Mouse (Mus musculus): ENCODE measurements around the gene Rps15. TPM values are rescaled to one million over a fixed set of nuclear protein-coding genes. Genes with fewer than 3 reads are reported as not detected.
A peak's percentile ranks its signal among the peaks of the same experiment; 100 is the strongest.

Gene Rps15
- polyA plus RNA-seq, 1 experiment from 2014 or later, result 886 TPM

GRCm38 (mm10) chr10:80296824-80297223, 4.6 kb downstream of the Rps15 start:
- Histone ChIP-seq H3K9ac (replicated peaks; ENCODE audit: low read length) (no peak overlapping the region), H3K9me3 (replicated peaks; ENCODE audit: control insufficient read depth, low read length) (no peaks in the 10 kb centered on the region), H3K4me2 (ENCODE audit: low read depth, low read length) (no peak overlapping the region), H3K4me3 (ENCODE audit: low read depth, low read length) (no peak overlapping the region), H3K27ac (replicated peaks; ENCODE audit: low read depth, low read length) (no peak overlapping the region), H3K4me1 (ENCODE audit: control insufficient read depth, insufficient read depth, low read length) (peaks cover 3% of the 10 kb centered on the region; the same call in 1 of the 2 replicates), H3K27me3 (ENCODE audit: control insufficient read depth, insufficient read depth, low read length) (peaks cover 35% of the 10 kb centered on the region), H3K36me3 (replicated peaks; ENCODE audit: control insufficient read depth, insufficient read depth, low read depth, low read length) (peaks cover 5% of the 10 kb centered on the region; the same call in 1 of the 2 replicates)
- DNase-seq (ENCODE audit: low spot score), result no peak
- no peak for ATAC-seq (replicated peaks; ENCODE audit: insufficient number of reproducible peaks, low FRiP score, low TSS enrichment, low read depth)
- 70% methylated on average over 5 of the region's 5 CpGs for WGBS

GRCm38 (mm10) chr10:80297526-80298133, 5.4 kb downstream of the Rps15 start:
- peaks cover 3% of the 10 kb centered on the region; the same call in 1 of the 2 replicates for H3K4me1 ChIP-seq (ENCODE audit: control insufficient read depth, insufficient read depth, low read length)
- no peak overlapping the region for H3K4me3 ChIP-seq (ENCODE audit: low read depth, low read length)
- H3K27me3 ChIP-seq (ENCODE audit: control insufficient read depth, insufficient read depth, low read length), result peaks cover 35% of the 10 kb centered on the region
- DNase-seq (ENCODE audit: low spot score) (no peak), ATAC-seq (replicated peaks; ENCODE audit: insufficient number of reproducible peaks, low FRiP score, low TSS enrichment, low read depth) (no peak)
- WGBS, result 70% methylated on average over 8 of the region's 8 CpGs
- H3K9ac ChIP-seq (replicated peaks; ENCODE audit: low read length), result no peak overlapping the region
- H3K4me2 ChIP-seq (ENCODE audit: low read depth, low read length), result no peak overlapping the region
- H3K9me3 ChIP-seq (replicated peaks; ENCODE audit: control insufficient read depth, low read length), result no peaks in the 10 kb centered on the region
- H3K27ac ChIP-seq (replicated peaks; ENCODE audit: low read depth, low read length), result no peak overlapping the region
- peaks cover 5% of the 10 kb centered on the region; the same call in 1 of the 2 replicates for H3K36me3 ChIP-seq (replicated peaks; ENCODE audit: control insufficient read depth, insufficient read depth, low read depth, low read length)

GRCm38 (mm10) chr10:80298571-80299281, 6.5 kb downstream of the Rps15 start:
- Histone ChIP-seq H3K4me3 (ENCODE audit: low read depth, low read length) (peak overlapping the region; percentile 43), H3K36me3 (replicated peaks; ENCODE audit: control insufficient read depth, insufficient read depth, low read depth, low read length) (peaks cover 2% of the 10 kb centered on the region; the same call in 1 of the 2 replicates), H3K9ac (replicated peaks; ENCODE audit: low read length) (peak overlapping the region; percentile 70), H3K27ac (replicated peaks; ENCODE audit: low read depth, low read length) (peak overlapping the region; percentile 61; the same call in 1 of the 2 replicates), H3K9me3 (replicated peaks; ENCODE audit: control insufficient read depth, low read length) (no peaks in the 10 kb centered on the region), H3K4me2 (ENCODE audit: low read depth, low read length) (peak overlapping the region; percentile 43), H3K27me3 (ENCODE audit: control insufficient read depth, insufficient read depth, low read length) (peaks cover 35% of the 10 kb centered on the region), H3K4me1 (ENCODE audit: control insufficient read depth, insufficient read depth, low read length) (no peaks in the 10 kb centered on the region; the same call in 1 of the 2 replicates)
- DNase-seq (ENCODE audit: low spot score) (peak; percentile 89), ATAC-seq (replicated peaks; ENCODE audit: insufficient number of reproducible peaks, low FRiP score, low TSS enrichment, low read depth) (peak; percentile 76)
- WGBS, result 4% methylated on average over 26 of the region's 26 CpGs

- 6% methylated on average over 15 of the region's 15 CpGs for WGBS
- H3K27ac ChIP-seq (replicated peaks; ENCODE audit: low read depth, low read length), result 0 out of 2 replicates have a peak overlapping the region, but pooled peaks have one; percentile 61
- peaks cover 35% of the 10 kb centered on the region for H3K27me3 ChIP-seq (ENCODE audit: control insufficient read depth, insufficient read depth, low read length)
- no peaks in the 10 kb centered on the region for H3K9me3 ChIP-seq (replicated peaks; ENCODE audit: control insufficient read depth, low read length)
- no peak for ATAC-seq (replicated peaks; ENCODE audit: insufficient number of reproducible peaks, low FRiP score, low TSS enrichment, low read depth)
- H3K36me3 ChIP-seq (replicated peaks; ENCODE audit: control insufficient read depth, insufficient read depth, low read depth, low read length), result no peaks in the 10 kb centered on the region; the same call in 1 of the 2 replicates
- H3K9ac ChIP-seq (replicated peaks; ENCODE audit: low read length), result peak overlapping the region; percentile 70
- DNase-seq (ENCODE audit: low spot score), result no peak
- H3K4me1 ChIP-seq (ENCODE audit: control insufficient read depth, insufficient read depth, low read length), result no peaks in the 10 kb centered on the region; the same call in 1 of the 2 replicates
- H3K4me3 ChIP-seq (ENCODE audit: low read depth, low read length), result peak overlapping the region; percentile 43
- H3K4me2 ChIP-seq (ENCODE audit: low read depth, low read length), result peak overlapping the region; percentile 43
Observed at GRCm38 (mm10) chr10:80299301-80299700, 7.0 kb downstream of the Rps15 start.

- Histone ChIP-seq H3K4me3 (ENCODE audit: low read depth, low read length) (peak overlapping the region; percentile 43), H3K9ac (replicated peaks; ENCODE audit: low read length) (peak overlapping the region; percentile 70), H3K27me3 (ENCODE audit: control insufficient read depth, insufficient read depth, low read length) (peaks cover 40% of the 10 kb centered on the region), H3K4me2 (ENCODE audit: low read depth, low read length) (peak overlapping the region; percentile 43), H3K4me1 (ENCODE audit: control insufficient read depth, insufficient read depth, low read length) (no peaks in the 10 kb centered on the region; the same call in 1 of the 2 replicates), H3K27ac (replicated peaks; ENCODE audit: low read depth, low read length) (no peak overlapping the region), H3K9me3 (replicated peaks; ENCODE audit: control insufficient read depth, low read length) (no peaks in the 10 kb centered on the region), H3K36me3 (replicated peaks; ENCODE audit: control insufficient read depth, insufficient read depth, low read depth, low read length) (no peaks in the 10 kb centered on the region; the same call in 1 of the 2 replicates)
- ATAC-seq (replicated peaks; ENCODE audit: insufficient number of reproducible peaks, low FRiP score, low TSS enrichment, low read depth), result no peak
- WGBS, result 40% methylated on average over 10 of the region's 10 CpGs
- no peak for DNase-seq (ENCODE audit: low spot score)
Observed at GRCm38 (mm10) chr10:80299824-80300223, 7.6 kb downstream of the Rps15 start.

- Histone ChIP-seq H3K4me3 (ENCODE audit: low read depth, low read length) (peak overlapping the region; percentile 21), H3K9me3 (replicated peaks; ENCODE audit: control insufficient read depth, low read length) (no peaks in the 10 kb centered on the region), H3K4me2 (ENCODE audit: low read depth, low read length) (peak overlapping the region; percentile 13), H3K9ac (replicated peaks; ENCODE audit: low read length) (peak overlapping the region; percentile 51), H3K27ac (replicated peaks; ENCODE audit: low read depth, low read length) (0 out of 2 replicates have a peak overlapping the region, but pooled peaks have one; percentile 38), H3K36me3 (replicated peaks; ENCODE audit: control insufficient read depth, insufficient read depth, low read depth, low read length) (no peaks in the 10 kb centered on the region), H3K4me1 (ENCODE audit: control insufficient read depth, insufficient read depth, low read length) (no peaks in the 10 kb centered on the region; the same call in 1 of the 2 replicates), H3K27me3 (ENCODE audit: control insufficient read depth, insufficient read depth, low read length) (peaks cover 41% of the 10 kb centered on the region)
- DNase-seq (ENCODE audit: low spot score), result no peak
- ATAC-seq (replicated peaks; ENCODE audit: insufficient number of reproducible peaks, low FRiP score, low TSS enrichment, low read depth), result peak; percentile 9; the same call in 1 of the 2 replicates
- WGBS, result 20% methylated on average over 11 of the region's 11 CpGs
Observed at GRCm38 (mm10) chr10:80300672-80301181, 8.5 kb downstream of the Rps15 start.

- H3K9me3 ChIP-seq (replicated peaks; ENCODE audit: control insufficient read depth, low read length), result no peaks in the 10 kb centered on the region
- no peak for DNase-seq (ENCODE audit: low spot score)
- WGBS, result 69% methylated on average over 9 of the region's 10 CpGs
- ATAC-seq (replicated peaks; ENCODE audit: insufficient number of reproducible peaks, low FRiP score, low TSS enrichment, low read depth), result no peak
- H3K27me3 ChIP-seq (ENCODE audit: control insufficient read depth, insufficient read depth, low read length), result peaks cover 45% of the 10 kb centered on the region
- no peaks in the 10 kb centered on the region for H3K36me3 ChIP-seq (replicated peaks; ENCODE audit: control insufficient read depth, insufficient read depth, low read depth, low read length)
- no peaks in the 10 kb centered on the region; the same call in 1 of the 2 replicates for H3K4me1 ChIP-seq (ENCODE audit: control insufficient read depth, insufficient read depth, low read length)
- peak overlapping the region; percentile 51 for H3K9ac ChIP-seq (replicated peaks; ENCODE audit: low read length)
- H3K4me2 ChIP-seq (ENCODE audit: low read depth, low read length), result peak overlapping the region; percentile 24
- peak overlapping the region; percentile 21 for H3K4me3 ChIP-seq (ENCODE audit: low read depth, low read length)
- H3K27ac ChIP-seq (replicated peaks; ENCODE audit: low read depth, low read length), result peak overlapping the region; percentile 38; the same call in 1 of the 2 replicates
Observed at GRCm38 (mm10) chr10:80301256-80302081, 9.2 kb downstream of the Rps15 start.

All from embryonic facial prominence, embryonic 11.5 days (tissue).